Mouse (Mus musculus): ENCODE results near the gene Rreb1. TPM values are rescaled to one million over a fixed set of nuclear protein-coding genes. Genes with fewer than 3 reads are reported as not detected.

The Rreb1 gene
- polyA plus RNA-seq, 1 experiment from 2014 or later, result 10.0 TPM

GRCm38 (mm10) chr13:37851617-37852016 is 73.4 kb downstream of the Rreb1 start:
- no peak for DNase-seq (ENCODE audit: low spot score)
- Histone ChIP-seq H3K4me1 (ENCODE audit: insufficient read depth, low read depth, low read length) (peaks cover 6% of the 10 kb centered on the region; the same call in 1 of the 2 replicates), H3K36me3 (ENCODE audit: insufficient read depth, low read length) (no peaks in the 10 kb centered on the region), H3K27ac (ENCODE audit: low read length) (no peak overlapping the region), H3K9ac (replicated peaks; ENCODE audit: low read depth) (no peak overlapping the region), H3K9me3 (ENCODE audit: low read length) (no peaks in the 10 kb centered on the region), H3K27me3 (replicated peaks; ENCODE audit: insufficient read depth, low read length) (no peaks in the 10 kb centered on the region), H3K4me3 (ENCODE audit: low read depth, low read length) (no peak overlapping the region), H3K4me2 (replicated peaks; ENCODE audit: low read depth, low read length) (no peak overlapping the region)
- TF ChIP-seq CTCF (IDR thresholded peaks at IDR 0.05), result no peak
- no peak for TF ChIP-seq EP300 (IDR thresholded peaks at IDR 0.05)
- no peak for ATAC-seq
- WGBS, result 77% methylated on average over 5 of the region's 5 CpGs

GRCm38 (mm10) chr13:37852850-37853249 is 74.7 kb downstream of the Rreb1 start:
- no peak for TF ChIP-seq CTCF (IDR thresholded peaks at IDR 0.05)
- H3K27ac ChIP-seq (ENCODE audit: low read length), result peak overlapping the region; percentile 39; the same call in 1 of the 2 replicates
- ATAC-seq, result no peak

GRCm38 (mm10) chr13:37853441-37853840 is 75.2 kb downstream of the Rreb1 start:
- peaks cover 12% of the 10 kb centered on the region; the same call in 1 of the 2 replicates for H3K4me1 ChIP-seq (ENCODE audit: insufficient read depth, low read depth, low read length)
- no peaks in the 10 kb centered on the region for H3K9me3 ChIP-seq (ENCODE audit: low read length)
- ATAC-seq (no peak), DNase-seq (ENCODE audit: low spot score) (peak; percentile 56)
- WGBS, result 30% methylated on average over 4 of the region's 4 CpGs
- H3K4me3 ChIP-seq (ENCODE audit: low read depth, low read length), result no peak overlapping the region
- no peaks in the 10 kb centered on the region for H3K27me3 ChIP-seq (replicated peaks; ENCODE audit: insufficient read depth, low read length)
- TF ChIP-seq EP300 (IDR thresholded peaks at IDR 0.05) (no peak), CTCF (IDR thresholded peaks at IDR 0.05) (no peak)
- no peaks in the 10 kb centered on the region for H3K36me3 ChIP-seq (ENCODE audit: insufficient read depth, low read length)
- H3K4me2 ChIP-seq (replicated peaks; ENCODE audit: low read depth, low read length), result no peak overlapping the region
- H3K9ac ChIP-seq (replicated peaks; ENCODE audit: low read depth), result no peak overlapping the region
- H3K27ac ChIP-seq (ENCODE audit: low read length), result peak overlapping the region; percentile 47; the same call in 1 of the 2 replicates

More at GRCm38 (mm10) chr13:37852850-37853249, 74.7 kb downstream of the Rreb1 start:
- WGBS, result 59% methylated on average over 3 of the region's 3 CpGs
- H3K4me1 ChIP-seq (ENCODE audit: insufficient read depth, low read depth, low read length), result peaks cover 6% of the 10 kb centered on the region; the same call in 1 of the 2 replicates
- no peaks in the 10 kb centered on the region for H3K36me3 ChIP-seq (ENCODE audit: insufficient read depth, low read length)
- no peak overlapping the region for H3K4me2 ChIP-seq (replicated peaks; ENCODE audit: low read depth, low read length)
- no peaks in the 10 kb centered on the region for H3K27me3 ChIP-seq (replicated peaks; ENCODE audit: insufficient read depth, low read length)
- no peak overlapping the region for H3K9ac ChIP-seq (replicated peaks; ENCODE audit: low read depth)
- H3K9me3 ChIP-seq (ENCODE audit: low read length), result no peaks in the 10 kb centered on the region
- DNase-seq (ENCODE audit: low spot score), result no peak
- H3K4me3 ChIP-seq (ENCODE audit: low read depth, low read length), result no peak overlapping the region

- peak; percentile 84 for DNase-seq (ENCODE audit: low spot score)
Measured at GRCm38 (mm10) chr13:37854031-37854431, 75.8 kb downstream of the Rreb1 start.

GRCm38 (mm10) chr13:37854455-37855220 is 76.4 kb downstream of the Rreb1 start:
- peaks cover 16% of the 10 kb centered on the region; the same call in 1 of the 2 replicates for H3K4me1 ChIP-seq (ENCODE audit: insufficient read depth, low read depth, low read length)
- H3K9ac ChIP-seq (replicated peaks; ENCODE audit: low read depth), result peak overlapping the region; percentile 39; the same call in 1 of the 2 replicates

More at GRCm38 (mm10) chr13:37854031-37854431, 75.8 kb downstream of the Rreb1 start:
- Histone ChIP-seq H3K36me3 (ENCODE audit: insufficient read depth, low read length) (no peaks in the 10 kb centered on the region), H3K4me1 (ENCODE audit: insufficient read depth, low read depth, low read length) (peaks cover 16% of the 10 kb centered on the region; the same call in 1 of the 2 replicates), H3K9ac (replicated peaks; ENCODE audit: low read depth) (peak overlapping the region; percentile 39), H3K4me2 (replicated peaks; ENCODE audit: low read depth, low read length) (peak overlapping the region; percentile 56), H3K4me3 (ENCODE audit: low read depth, low read length) (peak overlapping the region; percentile 27), H3K27me3 (replicated peaks; ENCODE audit: insufficient read depth, low read length) (no peaks in the 10 kb centered on the region), H3K27ac (ENCODE audit: low read length) (peak overlapping the region; percentile 90), H3K9me3 (ENCODE audit: low read length) (no peaks in the 10 kb centered on the region)
- TF ChIP-seq CTCF (IDR thresholded peaks at IDR 0.05) (no peak), EP300 (IDR thresholded peaks at IDR 0.05) (peak; percentile 43; the same call in 1 of the 2 replicates)
- ATAC-seq, result peak; percentile 72
- 2% methylated on average over 14 of the region's 14 CpGs for WGBS

GRCm38 (mm10) chr13:37855221-37855757 is 77.1 kb downstream of the Rreb1 start:
- H3K4me1 ChIP-seq (ENCODE audit: insufficient read depth, low read depth, low read length), result peaks cover 16% of the 10 kb centered on the region; the same call in 1 of the 2 replicates
- H3K36me3 ChIP-seq (ENCODE audit: insufficient read depth, low read length), result no peaks in the 10 kb centered on the region
- no peak for ATAC-seq
- no peak for TF ChIP-seq CTCF (IDR thresholded peaks at IDR 0.05)
- peak; percentile 6; the same call in 1 of the 2 replicates for TF ChIP-seq EP300 (IDR thresholded peaks at IDR 0.05)
- H3K9ac ChIP-seq (replicated peaks; ENCODE audit: low read depth), result no peak overlapping the region
- WGBS, result 34% methylated on average over 3 of the region's 3 CpGs
- H3K9me3 ChIP-seq (ENCODE audit: low read length), result no peaks in the 10 kb centered on the region
- no peaks in the 10 kb centered on the region for H3K27me3 ChIP-seq (replicated peaks; ENCODE audit: insufficient read depth, low read length)
- H3K4me3 ChIP-seq (ENCODE audit: low read depth, low read length), result no peak overlapping the region
- H3K4me2 ChIP-seq (replicated peaks; ENCODE audit: low read depth, low read length), result peak overlapping the region; percentile 56; the same call in 1 of the 2 replicates
- no peak for DNase-seq (ENCODE audit: low spot score)
- H3K27ac ChIP-seq (ENCODE audit: low read length), result peak overlapping the region; percentile 90; the same call in 1 of the 2 replicates

More at GRCm38 (mm10) chr13:37854455-37855220, 76.4 kb downstream of the Rreb1 start:
- DNase-seq (ENCODE audit: low spot score), result peak; percentile 74
- peak overlapping the region; percentile 90 for H3K27ac ChIP-seq (ENCODE audit: low read length)
- ATAC-seq, result peak; percentile 18; the same call in 1 of the 2 replicates
- H3K9me3 ChIP-seq (ENCODE audit: low read length), result no peaks in the 10 kb centered on the region
- H3K27me3 ChIP-seq (replicated peaks; ENCODE audit: insufficient read depth, low read length), result no peaks in the 10 kb centered on the region
- TF ChIP-seq CTCF (IDR thresholded peaks at IDR 0.05) (no peak), EP300 (IDR thresholded peaks at IDR 0.05) (peak; percentile 47; the same call in 1 of the 2 replicates)
- peak overlapping the region; percentile 27; the same call in 1 of the 2 replicates for H3K4me3 ChIP-seq (ENCODE audit: low read depth, low read length)
- H3K4me2 ChIP-seq (replicated peaks; ENCODE audit: low read depth, low read length), result peak overlapping the region; percentile 56
- no peaks in the 10 kb centered on the region for H3K36me3 ChIP-seq (ENCODE audit: insufficient read depth, low read length)
- WGBS, result 19% methylated on average over 14 of the region's 14 CpGs

Measured in lung, postnatal 0 days (tissue).